Mouse (Mus musculus): Measurements from ENCODE around the gene Prdm1. TPM values are rescaled to one million over a fixed set of nuclear protein-coding genes. Genes with fewer than 3 reads are reported as not detected.

Gene Prdm1
- total and polyA plus RNA-seq, 3 experiments = 0.89 to 1.6 (median 0.97) TPM

GRCm38 (mm10) chr10:44403415-44403814 is 124.9 kb downstream of the Prdm1 start:
- H3K27me3 ChIP-seq (ENCODE audit: control insufficient read depth, insufficient read depth, low read length) = no peaks in the 10 kb centered on the region
- TF ChIP-seq EP300 (IDR thresholded peaks at IDR 0.05; ENCODE audit: insufficient read depth, low read depth, low read length) (no peak), CTCF (IDR thresholded peaks at IDR 0.05) (no peak), POLR2A (IDR thresholded peaks at IDR 0.05; ENCODE audit: insufficient read depth, low read depth, low read length) (no peak)
- peaks cover 7% of the 10 kb centered on the region; the same call in 1 of the 2 replicates for H3K4me1 ChIP-seq (ENCODE audit: control insufficient read depth, insufficient read depth, low read length)
- WGBS = 32% methylated on average over 7 of the region's 7 CpGs
- intact Hi-C loops (cut with DNase I) = no loop called here
- H3K4me3 ChIP-seq = no peak overlapping the region
- no peaks in the 10 kb centered on the region for H3K79me2 ChIP-seq (replicated peaks; ENCODE audit: control insufficient read depth, insufficient read depth, low read length)
- H3K36me3 ChIP-seq (ENCODE audit: control insufficient read depth, insufficient read depth, low read length) = no peaks in the 10 kb centered on the region
- H3K9ac ChIP-seq (ENCODE audit: low read depth, low read length) = no peak overlapping the region
- H3K27ac ChIP-seq = peak overlapping the region; percentile 36; the same call in 1 of the 2 replicates
- peak in 1 of 2 experiments; percentile 22 for DNase-seq

GRCm38 (mm10) chr10:44401600-44401999 is 126.7 kb downstream of the Prdm1 start:
- Histone ChIP-seq H3K4me3 (no peak overlapping the region), H3K36me3 (ENCODE audit: control insufficient read depth, insufficient read depth, low read length) (no peaks in the 10 kb centered on the region), H3K9ac (ENCODE audit: low read depth, low read length) (no peak overlapping the region), H3K27me3 (ENCODE audit: control insufficient read depth, insufficient read depth, low read length) (no peaks in the 10 kb centered on the region), H3K4me1 (ENCODE audit: control insufficient read depth, insufficient read depth, low read length) (peaks cover 7% of the 10 kb centered on the region; the same call in 1 of the 2 replicates), H3K79me2 (replicated peaks; ENCODE audit: control insufficient read depth, insufficient read depth, low read length) (no peaks in the 10 kb centered on the region), H3K27ac (no peak overlapping the region)
- WGBS = 52% methylated on average over 10 of the region's 10 CpGs
- no peak for DNase-seq
- no peak for TF ChIP-seq EP300 (IDR thresholded peaks at IDR 0.05; ENCODE audit: insufficient read depth, low read depth, low read length)
- no peak for TF ChIP-seq POLR2A (IDR thresholded peaks at IDR 0.05; ENCODE audit: insufficient read depth, low read depth, low read length)
- no peak for TF ChIP-seq CTCF (IDR thresholded peaks at IDR 0.05)
- intact Hi-C loops (cut with DNase I) = no loop called here

GRCm38 (mm10) chr10:44400602-44401001 is 127.7 kb downstream of the Prdm1 start:
- Histone ChIP-seq H3K27me3 (ENCODE audit: control insufficient read depth, insufficient read depth, low read length) (no peaks in the 10 kb centered on the region), H3K36me3 (ENCODE audit: control insufficient read depth, insufficient read depth, low read length) (no peaks in the 10 kb centered on the region), H3K9ac (ENCODE audit: low read depth, low read length) (no peak overlapping the region), H3K79me2 (replicated peaks; ENCODE audit: control insufficient read depth, insufficient read depth, low read length) (no peaks in the 10 kb centered on the region), H3K27ac (no peak overlapping the region), H3K4me3 (no peak overlapping the region), H3K4me1 (ENCODE audit: control insufficient read depth, insufficient read depth, low read length) (peaks cover 7% of the 10 kb centered on the region; the same call in 1 of the 2 replicates)
- TF ChIP-seq EP300 (IDR thresholded peaks at IDR 0.05; ENCODE audit: insufficient read depth, low read depth, low read length) (no peak), CTCF (IDR thresholded peaks at IDR 0.05) (no peak), POLR2A (IDR thresholded peaks at IDR 0.05; ENCODE audit: insufficient read depth, low read depth, low read length) (no peak)
- 75% methylated on average over 13 of the region's 13 CpGs for WGBS
- no peak for DNase-seq
- intact Hi-C loops (cut with DNase I) = no loop called here

GRCm38 (mm10) chr10:44400119-44400518 is 128.2 kb downstream of the Prdm1 start:
- no peak for DNase-seq
- H3K79me2 ChIP-seq (replicated peaks; ENCODE audit: control insufficient read depth, insufficient read depth, low read length) = no peaks in the 10 kb centered on the region
- no peak for TF ChIP-seq CTCF (IDR thresholded peaks at IDR 0.05)
- no peak for TF ChIP-seq POLR2A (IDR thresholded peaks at IDR 0.05; ENCODE audit: insufficient read depth, low read depth, low read length)
- no peak for TF ChIP-seq EP300 (IDR thresholded peaks at IDR 0.05; ENCODE audit: insufficient read depth, low read depth, low read length)
- H3K9ac ChIP-seq (ENCODE audit: low read depth, low read length) = no peak overlapping the region
- H3K4me3 ChIP-seq = no peak overlapping the region
- intact Hi-C loops (cut with DNase I) = no loop called here
- H3K4me1 ChIP-seq (ENCODE audit: control insufficient read depth, insufficient read depth, low read length) = peaks cover 7% of the 10 kb centered on the region; the same call in 1 of the 2 replicates
- H3K27ac ChIP-seq = no peak overlapping the region
- H3K27me3 ChIP-seq (ENCODE audit: control insufficient read depth, insufficient read depth, low read length) = no peaks in the 10 kb centered on the region
- WGBS = 75% methylated on average over 3 of the region's 3 CpGs
- no peaks in the 10 kb centered on the region for H3K36me3 ChIP-seq (ENCODE audit: control insufficient read depth, insufficient read depth, low read length)

- no peaks in the 10 kb centered on the region for H3K27me3 ChIP-seq (ENCODE audit: control insufficient read depth, insufficient read depth, low read length)
- H3K27ac ChIP-seq = no peak overlapping the region
- TF ChIP-seq CTCF (IDR thresholded peaks at IDR 0.05) = no peak
- no peak for TF ChIP-seq EP300 (IDR thresholded peaks at IDR 0.05; ENCODE audit: insufficient read depth, low read depth, low read length)
- TF ChIP-seq POLR2A (IDR thresholded peaks at IDR 0.05; ENCODE audit: insufficient read depth, low read depth, low read length) = no peak
- 85% methylated on average over 8 of the region's 8 CpGs for WGBS
- no peaks in the 10 kb centered on the region for H3K79me2 ChIP-seq (replicated peaks; ENCODE audit: control insufficient read depth, insufficient read depth, low read length)
- no peak for DNase-seq
- no peaks in the 10 kb centered on the region for H3K36me3 ChIP-seq (ENCODE audit: control insufficient read depth, insufficient read depth, low read length)
- intact Hi-C loops (cut with DNase I) = no loop called here
- H3K4me1 ChIP-seq (ENCODE audit: control insufficient read depth, insufficient read depth, low read length) = no peaks in the 10 kb centered on the region
- no peak overlapping the region for H3K9ac ChIP-seq (ENCODE audit: low read depth, low read length)
- H3K4me3 ChIP-seq = no peak overlapping the region
Observed at GRCm38 (mm10) chr10:44392855-44393254, 135.4 kb downstream of the Prdm1 start.

GRCm38 (mm10) chr10:44391509-44392290 is 136.6 kb downstream of the Prdm1 start:
- no peak overlapping the region for H3K27ac ChIP-seq
- H3K4me3 ChIP-seq = no peak overlapping the region
- H3K9ac ChIP-seq (ENCODE audit: low read depth, low read length) = no peak overlapping the region
- no peaks in the 10 kb centered on the region for H3K79me2 ChIP-seq (replicated peaks; ENCODE audit: control insufficient read depth, insufficient read depth, low read length)
- intact Hi-C loops (cut with DNase I) = no loop called here
- no peak for DNase-seq
- TF ChIP-seq CTCF (IDR thresholded peaks at IDR 0.05) = no peak
- no peaks in the 10 kb centered on the region for H3K36me3 ChIP-seq (ENCODE audit: control insufficient read depth, insufficient read depth, low read length)
- no peaks in the 10 kb centered on the region for H3K27me3 ChIP-seq (ENCODE audit: control insufficient read depth, insufficient read depth, low read length)
- no peaks in the 10 kb centered on the region for H3K4me1 ChIP-seq (ENCODE audit: control insufficient read depth, insufficient read depth, low read length)
- WGBS = 53% methylated on average over 12 of the region's 12 CpGs
